Mouse (Mus musculus) adrenal gland, postnatal 36 days (tissue): ENCODE results near the gene Atg16l2. TPM values are rescaled to one million over a fixed set of nuclear protein-coding genes. Genes with fewer than 3 reads are reported as not detected.
A peak's percentile ranks its signal among the peaks of the same experiment; 100 is the strongest.

Experiments
- DNase-seq, 2 experiments: peaks; one replicate each; pipeline ENCODE4 v3.0.0; 2021; ENCODE audit warnings: mixed read lengths in 1 of 2
- total RNA-seq, 2 experiments: library from RNA; stranded (reverse); gene quantifications; 2 replicates each; pipeline ENCODE4 v1.2.3; 2021

The Atg16l2 gene
- total RNA-seq, 2 experiments from 2014 or later, result 14.6 to 34.6 TPM

- no peak for DNase-seq
These were observed 10.0 kb downstream of the Atg16l2 start for GRCm38 (mm10) chr7:101292086-101292485.

GRCm38 (mm10) chr7:101291641-101292040 lies 10.4 kb downstream of the Atg16l2 start:
- no peak for DNase-seq

GRCm38 (mm10) chr7:101291211-101291610 lies 10.8 kb downstream of the Atg16l2 start:
- no peak for DNase-seq

- DNase-seq, result no peak
These were observed 11.7 kb downstream of the Atg16l2 start for GRCm38 (mm10) chr7:101290401-101290800.

GRCm38 (mm10) chr7:101288436-101288835 lies 13.6 kb downstream of the Atg16l2 start:
- peak; percentile 69 to 79 for DNase-seq

- no peak for DNase-seq
These were observed 14.2 kb downstream of the Atg16l2 start for GRCm38 (mm10) chr7:101287820-101288219.

- DNase-seq, result no peak
These were observed 15.2 kb downstream of the Atg16l2 start for GRCm38 (mm10) chr7:101286891-101287290.

GRCm38 (mm10) chr7:101284504-101284903 lies 17.5 kb downstream of the Atg16l2 start:
- DNase-seq, result no peak

GRCm38 (mm10) chr7:101282721-101283120 lies 19.3 kb downstream of the Atg16l2 start:
- no peak for DNase-seq

- DNase-seq, result no peak
These were observed 29.4 kb downstream of the Atg16l2 start for GRCm38 (mm10) chr7:101272466-101273160.

GRCm38 (mm10) chr7:101271602-101272001 lies 30.4 kb downstream of the Atg16l2 start:
- no peak for DNase-seq

- DNase-seq, result no peak
These were observed 34.4 kb downstream of the Atg16l2 start for GRCm38 (mm10) chr7:101267457-101268259.

GRCm38 (mm10) chr7:101263511-101263910 lies 38.5 kb downstream of the Atg16l2 start:
- peak in 1 of 2 experiments; percentile 23 for DNase-seq

- DNase-seq, result no peak
These were observed 40.0 kb downstream of the Atg16l2 start for GRCm38 (mm10) chr7:101261941-101262546.

GRCm38 (mm10) chr7:101258482-101258881 lies 43.6 kb downstream of the Atg16l2 start:
- no peak for DNase-seq

- DNase-seq, result no peak
These were observed 49.0 kb downstream of the Atg16l2 start for GRCm38 (mm10) chr7:101253071-101253470.

- no peak for DNase-seq
These were observed 52.9 kb downstream of the Atg16l2 start for GRCm38 (mm10) chr7:101249173-101249572.

- no peak for DNase-seq
These were observed 53.3 kb downstream of the Atg16l2 start for GRCm38 (mm10) chr7:101248760-101249159.

GRCm38 (mm10) chr7:101236712-101237473 lies 65.2 kb downstream of the Atg16l2 start:
- no peak for DNase-seq

GRCm38 (mm10) chr7:101232716-101233115 lies 69.3 kb downstream of the Atg16l2 start:
- no peak for DNase-seq

GRCm38 (mm10) chr7:101231458-101231857 lies 70.6 kb downstream of the Atg16l2 start:
- DNase-seq, result no peak

- DNase-seq, result peak; percentile 8 to 12
These were observed 72.7 kb downstream of the Atg16l2 start for GRCm38 (mm10) chr7:101229336-101229735.
